In genomic region chr6:137558840-137559239, GRCm38 (mm10) we compare ENCODE assay signal across 8 mouse cellular contexts.
DNase-seq lines count a peak whose midpoint lies in the region; ATAC-seq and TF ChIP-seq lines count a peak whose summit lies in the region.
"Had no signal": no experiment of that assay in that cellular context is flagged by ENCODE, and none has a peak within 500 bp of the region (broad histone marks: within the 10 kb centered on the region; RNA-seq: fewer than 3 reads in every experiment).

No protein-coding gene starts in this region.

- H3K4me3 ChIP-seq in MEL (ENCODE audit: control insufficient read depth in 1 of 2, insufficient read depth in 1 of 2, low read depth in 2 of 2, low read length in 2 of 2) = no peak overlapping the region; a peak in 1 of 4 replicates
- H3K4me3 ChIP-seq in midbrain, embryonic 14.5 days (replicated peaks; ENCODE audit: low read depth, low read length) = no peak overlapping the region
- H3K4me3 ChIP-seq: embryonic facial prominence, embryonic 12.5 days had no signal

- no peak overlapping the region for H3K9ac ChIP-seq in MEL (ENCODE audit: control insufficient read depth, low read depth, low read length, poor library complexity, severe bottlenecking)
- no peak overlapping the region for H3K9ac ChIP-seq in midbrain, embryonic 14.5 days (replicated peaks; ENCODE audit: low read length)
- H3K9ac ChIP-seq: embryonic facial prominence, embryonic 12.5 days had no signal

- no peak overlapping the region for H3K4me2 ChIP-seq in midbrain, embryonic 14.5 days (ENCODE audit: low read length)
- H3K4me2 ChIP-seq: embryonic facial prominence, embryonic 12.5 days had no signal

- no peak for ATAC-seq in midbrain, embryonic 14.5 days (ENCODE audit: low FRiP score, low TSS enrichment)

- no peaks in the 10 kb centered on the region for H3K36me3 ChIP-seq in MEL (ENCODE audit: control insufficient read depth in 1 of 2, insufficient read depth in 2 of 2, low read length in 2 of 2)
- no peaks in the 10 kb centered on the region for H3K36me3 ChIP-seq in midbrain, embryonic 14.5 days (ENCODE audit: control insufficient read depth, insufficient read depth, low read length)
- H3K36me3 ChIP-seq: embryonic facial prominence, embryonic 12.5 days had no signal

- TF ChIP-seq CTCF in MEL (IDR thresholded peaks at IDR 0.05 in 2 of 3, conservative IDR thresholded peaks at IDR 0.05 in 1 of 3; ENCODE audit: control insufficient read depth in 1 of 3, insufficient read depth in 1 of 3, low read depth in 2 of 3, low read length in 3 of 3, poor library complexity in 1 of 3, severe bottlenecking in 1 of 3) = no peak

- peak overlapping the region; percentile 49 for H3K27ac ChIP-seq in MEL (ENCODE audit: control insufficient read depth, low read depth, low read length)
- no peak overlapping the region for H3K27ac ChIP-seq in midbrain, embryonic 14.5 days (replicated peaks; ENCODE audit: low read depth, low read length)
- H3K27ac ChIP-seq: embryonic facial prominence, embryonic 12.5 days had no signal

- no peaks in the 10 kb centered on the region for H3K9me3 ChIP-seq in MEL (replicated peaks; ENCODE audit: insufficient read depth, low read length)
- no peaks in the 10 kb centered on the region for H3K9me3 ChIP-seq in midbrain, embryonic 14.5 days (ENCODE audit: control insufficient read depth, low read length)
- H3K9me3 ChIP-seq: embryonic facial prominence, embryonic 12.5 days had no signal

- H3K79me2 ChIP-seq in MEL (ENCODE audit: control insufficient read depth, insufficient read depth, low read length, poor library complexity) = no peaks in the 10 kb centered on the region

- 91% methylated on average over 13 of the region's 13 CpGs for WGBS in midbrain, embryonic 14.5 days

- no peak for TF ChIP-seq POLR2A in MEL (IDR thresholded peaks at IDR 0.05; ENCODE audit: control insufficient read depth in 1 of 2, insufficient read depth in 1 of 2, low read depth in 1 of 2, low read length in 2 of 2, poor library complexity in 1 of 2)

- peak; percentile 40 to 42; a peak in 3 of 4 replicates for TF ChIP-seq EP300 in MEL (IDR thresholded peaks at IDR 0.05; ENCODE audit: low read depth in 1 of 2, low read length in 2 of 2)

- peak; percentile 69 for DNase-seq in MEL (ENCODE audit: low read depth, low spot score)
- peak; percentile 70 for DNase-seq in adrenal gland, postnatal 10 days
- peak; percentile 93 for DNase-seq in heart, adult 8-10 months (ENCODE audit: low spot score)
- peak; percentile 74 for DNase-seq in liver
- DNase-seq in ovary, postnatal 36 days (ENCODE audit: low spot score) = peak; percentile 49
- no peak for DNase-seq in midbrain, embryonic 14.5 days
- no peak for DNase-seq in spleen, postnatal 14 days (ENCODE audit: low spot score in 2 of 2)

- no peaks in the 10 kb centered on the region for H3K4me1 ChIP-seq in MEL (ENCODE audit: control insufficient read depth in 1 of 2, insufficient read depth in 2 of 2, low read length in 2 of 2)
- H3K4me1 ChIP-seq in midbrain, embryonic 14.5 days (ENCODE audit: control insufficient read depth, insufficient read depth, low read length) = peaks cover 3% of the 10 kb centered on the region; the same call in 1 of the 2 replicates

- H3K27me3 ChIP-seq in MEL (ENCODE audit: control insufficient read depth in 1 of 2, insufficient read depth in 2 of 2, low read length in 2 of 2) = no peaks in the 10 kb centered on the region
- no peaks in the 10 kb centered on the region for H3K27me3 ChIP-seq in midbrain, embryonic 14.5 days (ENCODE audit: control insufficient read depth, insufficient read depth, low read length)
- H3K27me3 ChIP-seq: embryonic facial prominence, embryonic 12.5 days had no signal

- no peak for TF ChIP-seq RAD21 in MEL (IDR thresholded peaks at IDR 0.05; ENCODE audit: low read depth, low read length)

TF ChIP-seq in MEL, 35 proteins besides CTCF, POLR2A, EP300 and RAD21:
- TF ChIP-seq GATA1 (IDR thresholded peaks at IDR 0.05; ENCODE audit: low read depth, low read length) = no peak
- 0 out of 2 replicates have a peak, but pooled peaks have one; percentile 52 for TF ChIP-seq JUND (IDR thresholded peaks at IDR 0.05; ENCODE audit: low read depth, low read length)
- no peak for TF ChIP-seq NRF1 (IDR thresholded peaks at IDR 0.05; ENCODE audit: insufficient read depth, low read depth, low read length, poor library complexity, severe bottlenecking)

Comparison
In these comparisons a context has a peak if more than half of its experiments do, and no peak if none do; other contexts are left out.
1. DNase-seq: peak in MEL (single experiment), adrenal gland, postnatal 10 days (single experiment), heart, adult 8-10 months (single experiment), liver (single experiment) and ovary, postnatal 36 days (single experiment); none in midbrain, embryonic 14.5 days (single experiment) and spleen, postnatal 14 days (0 of 2).